Mouse (Mus musculus): ENCODE measurements around the gene Olfr993.

The Olfr993 gene

DNA sequence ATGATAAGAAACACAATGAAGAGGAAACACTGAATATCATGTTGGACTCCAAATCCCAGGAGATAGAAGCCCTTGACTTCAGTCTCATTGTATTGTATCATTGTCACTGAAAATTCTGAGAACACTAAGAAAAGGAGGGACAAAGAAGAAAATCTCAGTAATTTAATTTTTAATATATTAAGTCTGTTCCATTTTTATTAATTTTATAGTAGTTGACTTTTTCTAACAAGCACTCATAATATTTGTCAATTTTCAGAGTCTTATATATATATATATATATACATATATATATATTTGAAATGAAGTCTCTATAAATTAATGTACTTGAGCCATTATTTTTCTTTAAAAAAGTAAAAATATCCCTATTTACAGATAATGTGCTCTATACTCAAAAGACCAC lies at the start of gene Olfr993:
Olfr993 (minus strand) TSS at position 101 of the 400 bp plus-strand sequence.
- in situ Hi-C loops (cut with MboI, MseI) = no loop called here

DNA sequence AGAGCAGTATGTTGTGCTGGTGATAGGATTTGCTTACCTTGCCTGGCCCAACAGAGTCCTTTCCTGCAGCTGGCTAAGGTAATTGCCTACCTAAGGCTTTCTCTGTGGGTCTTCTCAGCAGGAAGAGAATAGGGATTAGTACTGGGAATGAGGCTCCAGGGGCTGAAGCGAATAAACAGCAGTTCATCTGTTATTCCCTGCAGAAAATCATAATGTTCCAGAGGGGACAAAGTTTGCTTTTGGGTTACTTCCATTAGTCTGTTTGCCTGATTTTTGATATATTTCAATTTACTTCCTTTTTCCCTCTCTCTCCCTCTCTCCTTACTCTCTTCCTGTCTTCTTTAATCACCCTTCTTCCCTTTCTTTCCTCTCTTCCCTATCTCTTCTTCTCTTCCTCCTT lies 28.9 kb upstream of the Olfr993 start, which contains the start of gene Olfr995:
Olfr995 (minus strand) TSS at position 101 of the 400 bp plus-strand sequence.
- in situ Hi-C loops (cut with MboI, MseI) = no loop called here

DNA sequence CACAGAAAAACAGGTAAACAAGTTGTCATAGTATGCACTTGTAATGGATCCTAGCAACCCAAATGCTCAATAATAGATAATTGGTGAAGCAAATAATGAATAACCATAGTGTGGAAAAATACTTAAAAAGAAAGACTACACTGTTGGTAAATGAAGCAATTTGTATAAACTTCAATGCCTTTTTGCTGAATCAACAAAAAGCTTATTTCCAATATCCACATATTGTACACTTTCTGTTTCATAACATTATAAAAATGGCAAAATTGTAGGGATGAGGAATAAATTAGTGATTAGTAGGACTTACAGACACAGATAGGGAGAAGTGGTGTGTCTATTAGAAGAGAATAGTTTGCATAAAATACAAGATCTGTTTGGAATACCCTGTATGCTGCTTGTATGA lies 27.9 kb upstream of the Olfr993 start:
- in situ Hi-C loops (cut with MboI, MseI) = no loop called here

DNA sequence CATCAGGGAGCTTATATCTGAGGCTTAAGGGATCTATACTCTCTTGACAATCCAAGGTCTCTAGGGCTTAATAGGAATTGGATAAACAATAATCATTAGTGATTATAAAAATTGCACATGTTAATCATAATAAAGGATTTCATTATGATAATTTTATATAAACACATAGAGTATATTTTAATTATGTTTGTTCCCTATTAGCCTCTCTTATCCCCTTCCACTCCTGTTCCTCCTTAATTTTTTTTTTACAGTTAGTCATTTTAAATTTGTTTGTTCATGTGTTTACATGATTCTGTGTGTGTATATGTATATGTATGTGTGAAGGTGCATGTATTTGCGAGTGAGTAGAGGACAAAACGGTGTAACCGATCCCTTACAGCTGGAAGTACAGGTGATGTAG lies 21.7 kb upstream of the Olfr993 start, which contains the start of gene Olfr994:
Olfr994 (minus strand) TSS at position 101 of the 400 bp plus-strand sequence.
- in situ Hi-C loops (cut with MboI, MseI) = no loop called here

- in situ Hi-C loops (cut with MboI, MseI) = no loop called here
Observed at GRCm38 (mm10) chr2:85425893-85426292, 11.2 kb upstream of the Olfr993 start.

DNA sequence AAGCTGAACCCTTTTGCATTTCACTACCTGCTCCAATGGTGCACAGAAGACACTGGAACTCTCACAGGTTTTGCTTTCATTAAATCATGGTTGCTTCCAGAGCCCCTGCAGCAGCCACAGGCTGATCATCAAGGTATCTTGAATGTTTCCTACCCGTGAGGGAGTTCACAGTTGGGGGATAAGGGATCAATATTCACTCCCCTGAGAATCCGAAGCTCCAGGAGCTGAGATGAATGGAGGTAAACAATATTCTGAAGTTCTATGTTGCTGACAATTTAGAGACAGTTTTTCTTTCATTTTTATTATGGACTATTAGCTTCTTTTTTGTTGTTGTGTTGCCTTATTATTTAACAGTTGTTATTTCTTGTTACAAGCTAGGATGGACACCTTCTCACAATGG lies 5.3 kb downstream of the Olfr993 start, which contains the start of gene Olfr992:
Olfr992 (minus strand) TSS at position 101 of the 400 bp plus-strand sequence.
- in situ Hi-C loops (cut with MboI, MseI) = no loop called here

All from T-helper 1 cell (primary cell).